Mouse (Mus musculus) heart, adult 8-10 months (tissue): ENCODE measurements around the gene Hoxc5. TPM values are rescaled to one million over a fixed set of nuclear protein-coding genes. Genes with fewer than 3 reads are reported as not detected.

Experiments used
- DNase-seq: peaks from one replicate; pipeline ENCODE4 v3.0.0; 2022; ENCODE audit warnings: low spot score
- total RNA-seq, 4 experiments: library from RNA; stranded (reverse); gene quantifications; 2 replicates each; pipeline ENCODE4 v1.2.4; 2022

The Hoxc5 gene
- total RNA-seq, 4 experiments from 2014 or later: 0.12 TPM; not detected in 3

DNA sequence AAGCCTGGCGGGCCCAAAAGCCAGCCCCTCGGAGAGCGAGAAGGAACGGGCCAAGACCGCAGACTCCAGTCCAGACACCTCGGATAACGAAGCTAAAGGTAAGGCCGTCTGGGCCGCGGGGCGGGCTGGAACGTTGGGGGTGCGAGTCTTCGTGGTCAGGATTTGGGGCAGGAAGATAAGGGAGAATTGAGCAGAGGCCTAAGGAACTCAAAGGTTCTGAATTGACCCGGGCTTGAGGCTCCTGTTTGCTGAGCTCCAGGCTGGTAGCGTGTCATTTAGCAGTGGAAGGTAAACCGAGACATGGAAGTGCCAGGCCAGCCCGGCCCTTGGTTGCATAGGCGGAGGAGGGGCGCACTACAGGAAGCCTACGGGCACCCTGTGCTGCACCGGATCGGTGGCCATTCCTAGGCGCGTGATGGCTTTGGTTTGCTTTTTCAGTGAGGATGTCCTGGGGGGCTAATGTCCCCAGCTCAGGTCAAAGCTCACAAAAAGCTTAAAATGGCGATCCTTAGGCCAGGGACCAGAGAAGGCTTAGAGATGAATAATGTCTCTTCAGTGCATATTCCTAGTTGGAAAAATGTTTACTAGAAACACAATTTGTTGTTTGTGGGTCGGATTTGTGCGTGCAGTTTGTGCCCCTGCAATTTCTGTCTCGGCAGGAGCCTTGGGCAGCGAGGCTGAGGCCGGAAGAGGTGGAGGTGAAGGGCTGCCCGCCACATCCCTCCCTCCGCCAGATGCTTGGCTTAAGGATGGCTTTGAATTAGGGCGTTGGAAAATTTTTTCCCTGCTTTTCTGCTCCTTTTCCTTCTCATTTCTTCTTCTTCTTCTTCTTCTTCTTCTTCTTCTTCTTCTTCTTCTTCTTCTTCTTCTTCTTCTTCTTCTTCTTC lies 511 bp downstream of the Hoxc5 start:
- DNase-seq: no peak

- no peak for DNase-seq
Observed at GRCm38 (mm10) chr15:102969296-102969695, 2.1 kb downstream of the Hoxc5 start.

DNA sequence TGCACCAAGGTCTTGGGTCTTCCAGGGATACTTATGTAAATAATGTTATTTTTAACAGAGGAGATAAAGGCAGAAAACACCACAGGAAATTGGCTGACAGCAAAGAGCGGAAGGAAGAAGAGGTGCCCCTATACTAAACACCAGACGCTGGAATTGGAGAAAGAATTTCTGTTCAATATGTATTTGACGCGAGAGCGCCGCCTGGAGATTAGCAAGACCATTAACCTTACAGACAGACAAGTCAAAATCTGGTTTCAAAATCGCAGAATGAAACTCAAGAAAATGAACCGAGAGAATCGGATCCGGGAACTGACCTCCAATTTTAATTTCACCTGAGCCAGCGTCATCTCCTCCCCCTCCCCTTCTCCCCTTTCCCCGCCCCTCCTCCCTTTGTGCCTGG lies 3.5 kb downstream of the Hoxc5 start:
- no peak for DNase-seq

DNA sequence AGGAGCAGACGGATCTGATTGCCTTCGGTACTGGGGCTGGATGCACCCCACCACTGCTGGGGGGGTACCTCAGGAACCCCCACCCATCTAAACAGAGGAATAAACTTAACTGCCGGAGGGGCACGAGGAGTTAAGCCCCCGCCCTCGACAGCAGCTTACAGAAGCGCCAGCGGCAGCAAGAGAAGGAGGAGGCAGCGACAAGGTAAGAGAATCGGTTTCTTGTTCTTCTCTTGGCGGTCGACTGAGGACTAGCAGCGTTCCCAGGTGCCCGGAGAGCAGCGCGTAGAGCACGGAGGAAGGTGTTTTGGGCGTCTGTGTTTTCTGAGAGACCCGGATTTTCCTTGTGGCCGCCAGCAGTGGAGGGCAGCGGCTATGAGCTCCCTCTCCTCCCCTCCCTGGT lies 5.0 kb downstream of the Hoxc5 start:
- no peak for DNase-seq

- no peak for DNase-seq
Observed at GRCm38 (mm10) chr15:102972753-102973152, 5.5 kb downstream of the Hoxc5 start.

GRCm38 (mm10) chr15:102975034-102975433 lies 7.8 kb downstream of the Hoxc5 start:
- DNase-seq: no peak

DNA sequence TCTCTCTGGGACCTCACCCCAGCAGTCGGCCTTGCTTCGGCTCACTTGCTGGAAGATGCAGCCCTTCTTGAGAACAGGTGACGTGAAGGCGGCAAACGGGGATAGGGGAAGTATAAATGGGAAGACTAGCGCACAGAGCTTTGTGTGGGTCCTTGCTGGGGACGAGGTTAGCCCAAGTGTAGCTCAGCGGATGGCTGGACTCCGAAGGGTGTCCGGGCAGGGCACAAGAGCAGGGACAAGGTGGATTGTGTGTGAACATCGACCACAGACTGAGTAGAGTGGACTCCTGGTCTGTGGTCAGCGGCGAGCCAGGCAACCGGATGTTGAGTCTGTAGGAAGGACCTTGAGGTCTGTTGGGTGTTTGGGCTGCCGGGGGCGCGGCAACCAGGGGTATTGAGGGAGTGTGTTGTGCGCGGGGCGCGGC lies 8.5 kb downstream of the Hoxc5 start:
- no peak for DNase-seq

DNA sequence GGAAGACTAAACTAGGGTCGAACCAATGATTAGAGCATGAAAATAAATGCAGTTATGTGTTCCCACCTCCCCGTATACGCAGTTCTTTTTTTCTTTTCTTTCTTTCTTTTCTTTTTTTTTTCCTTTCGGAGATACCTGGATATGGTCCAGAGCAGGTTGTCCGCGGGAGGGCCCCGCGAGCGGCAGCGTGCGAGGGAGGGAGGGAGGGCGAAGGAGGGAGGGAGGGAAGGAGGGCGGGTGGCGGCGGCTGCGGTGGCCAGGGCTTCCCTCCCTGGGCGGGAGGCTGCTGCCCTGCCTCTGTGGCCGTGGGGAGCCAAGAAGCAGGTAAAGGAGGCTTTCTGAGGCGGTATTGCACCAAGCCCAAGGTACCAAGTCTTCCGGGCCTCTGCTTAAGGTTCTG lies 8.9 kb downstream of the Hoxc5 start, which contains the start of gene Hoxc9:
TSS of gene Hoxc9 (plus strand) at position 269 of the 400 bp plus-strand sequence.
- DNase-seq: no peak

DNA sequence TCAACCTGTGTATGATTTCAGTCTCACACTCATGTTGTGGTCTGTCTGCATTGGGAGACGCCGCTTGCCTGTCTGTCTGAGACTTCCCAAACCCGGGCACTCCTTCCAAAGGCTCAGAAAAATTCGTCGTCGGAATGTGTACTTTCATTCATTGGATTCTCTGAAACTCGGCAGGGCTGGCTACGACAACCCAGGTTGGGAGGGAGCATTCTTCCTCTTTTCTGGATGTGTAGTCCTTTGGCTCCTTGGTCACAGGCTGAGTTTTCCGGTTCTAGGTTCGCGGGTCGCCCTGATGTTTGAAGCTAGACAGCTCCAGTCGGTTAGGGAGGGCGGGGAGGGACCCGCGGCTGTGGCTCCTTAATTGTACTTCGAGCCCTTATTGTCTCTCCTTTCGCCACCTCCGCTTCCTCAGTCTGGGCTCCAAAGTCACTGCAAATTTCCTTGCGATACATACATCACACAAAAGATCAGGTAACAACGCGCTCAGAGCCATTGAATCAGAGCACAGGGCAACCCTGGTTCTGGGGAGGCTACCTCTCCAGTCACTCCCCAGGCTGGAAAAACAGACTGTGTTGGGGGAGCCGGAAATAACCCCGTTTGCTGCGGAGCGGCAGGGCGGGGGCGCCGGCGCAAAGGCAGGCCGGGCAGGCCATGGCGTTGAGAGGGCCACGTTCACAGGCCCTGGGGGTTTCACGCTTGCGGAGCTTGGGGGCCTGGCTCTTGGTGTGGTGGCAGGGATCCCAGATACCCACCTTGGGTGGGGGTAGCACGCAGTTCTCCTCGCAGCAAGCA lies 9.6 kb downstream of the Hoxc5 start:
- no peak for DNase-seq

GRCm38 (mm10) chr15:102977423-102977974 lies 10.3 kb downstream of the Hoxc5 start:
- no peak for DNase-seq

- DNase-seq: no peak
Observed at GRCm38 (mm10) chr15:102978615-102979515, 11.6 kb downstream of the Hoxc5 start.

DNA sequence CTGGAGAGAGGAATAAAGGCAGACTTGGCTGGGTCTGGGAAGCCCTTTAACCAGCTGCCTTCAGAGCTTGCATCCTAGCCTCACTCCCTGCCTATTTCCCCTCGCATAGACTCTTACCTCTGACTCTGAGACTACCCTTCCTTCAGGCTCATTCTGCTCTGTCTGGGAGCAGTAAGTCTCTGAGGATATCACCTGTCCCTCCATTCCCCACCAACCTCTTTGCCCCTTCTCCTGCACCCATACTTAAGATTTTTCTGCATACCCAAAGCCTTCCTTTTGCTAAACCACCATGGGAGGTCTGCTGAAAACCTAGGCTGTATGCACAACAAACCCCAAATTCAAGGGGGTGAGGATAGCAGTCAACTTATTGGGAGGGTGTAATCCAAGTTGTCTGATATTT lies 12.7 kb downstream of the Hoxc5 start:
- DNase-seq: no peak

DNA sequence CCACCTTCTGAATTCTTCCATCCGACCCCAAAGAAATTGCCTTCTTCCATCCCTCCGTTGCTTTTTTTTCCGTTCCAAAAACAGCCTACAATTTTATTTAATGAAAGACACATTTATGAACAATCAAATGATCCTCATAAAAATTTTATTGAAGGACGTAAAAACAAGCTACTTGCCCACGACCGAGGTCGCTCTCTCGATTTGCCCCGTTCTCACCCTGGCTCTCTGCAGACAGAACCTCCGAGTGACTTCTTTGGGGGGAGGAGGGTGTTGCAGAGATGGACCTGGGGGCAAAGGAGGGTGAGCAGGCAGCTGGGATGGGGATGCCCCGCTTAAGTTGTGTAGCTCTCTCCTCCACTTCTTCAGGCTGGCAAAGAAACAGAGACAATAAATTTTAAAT lies 13.1 kb downstream of the Hoxc5 start:
- DNase-seq: no peak

- DNase-seq: no peak
Observed at GRCm38 (mm10) chr15:102980912-102981311, 13.7 kb downstream of the Hoxc5 start.

GRCm38 (mm10) chr15:102981379-102982288 lies 14.4 kb downstream of the Hoxc5 start:
- DNase-seq: no peak

DNA sequence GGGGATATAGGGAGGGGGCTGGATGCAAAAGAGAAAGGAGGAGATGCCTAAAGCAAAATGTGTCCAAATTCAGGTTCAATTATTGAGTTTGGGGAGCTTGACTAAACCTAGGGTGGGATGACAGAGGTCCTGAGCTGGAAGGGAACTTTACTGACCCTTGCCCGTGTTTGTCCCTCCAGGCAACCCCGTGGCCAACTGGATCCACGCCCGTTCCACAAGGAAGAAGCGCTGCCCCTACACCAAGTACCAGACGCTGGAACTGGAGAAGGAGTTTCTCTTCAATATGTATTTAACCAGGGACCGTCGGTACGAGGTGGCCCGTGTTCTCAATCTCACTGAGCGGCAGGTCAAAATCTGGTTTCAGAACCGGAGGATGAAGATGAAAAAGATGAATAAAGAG lies 16.5 kb downstream of the Hoxc5 start:
- DNase-seq: no peak

- DNase-seq: no peak
Observed at GRCm38 (mm10) chr15:102984521-102984920, 17.3 kb downstream of the Hoxc5 start.

DNA sequence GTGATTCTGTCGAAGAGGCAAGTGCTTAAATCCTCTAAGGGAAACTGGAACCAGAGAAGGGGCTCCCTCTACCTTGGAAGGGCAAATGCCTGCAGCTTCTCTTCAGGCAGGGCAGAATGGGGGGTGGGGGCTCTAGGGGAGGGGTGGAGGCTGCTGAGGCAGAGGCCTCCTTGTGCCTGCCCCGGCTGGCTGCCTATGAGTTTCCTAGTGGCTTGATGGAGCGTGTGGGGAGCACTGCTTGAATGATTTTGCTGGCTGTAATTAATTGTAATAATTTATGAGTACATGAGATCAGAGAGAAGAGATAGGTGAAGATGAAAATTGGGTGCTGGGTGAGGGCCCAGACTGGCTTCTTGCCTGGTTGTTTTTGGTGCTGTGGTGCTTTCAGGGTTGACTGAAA lies 17.7 kb downstream of the Hoxc5 start:
- no peak for DNase-seq

- DNase-seq: peak; percentile 93
Observed at GRCm38 (mm10) chr15:102987124-102987833, 20.0 kb downstream of the Hoxc5 start.

DNA sequence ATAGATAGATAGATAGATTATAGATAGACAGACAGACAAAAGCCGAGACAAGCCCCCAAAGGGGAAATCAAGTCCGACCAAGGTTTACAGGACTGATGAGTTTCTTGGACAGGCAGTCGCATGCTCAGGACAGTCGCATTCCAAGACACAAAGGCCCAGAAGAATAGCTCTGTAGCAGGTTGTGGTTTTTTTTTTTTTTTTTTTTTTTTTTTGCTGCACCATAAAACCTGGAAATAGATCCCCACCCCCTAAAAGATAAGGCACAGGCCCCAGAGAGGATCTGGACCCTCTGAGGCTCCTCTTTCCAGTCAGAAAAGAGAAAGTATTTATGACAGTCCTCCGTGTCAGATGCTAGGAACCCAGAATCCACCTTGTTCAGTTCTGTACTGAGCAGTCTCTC lies 20.8 kb downstream of the Hoxc5 start:
- DNase-seq: no peak
